Mouse (Mus musculus) CD8-positive naive resting alpha-beta T cell, adult 2 months (primary cell): ENCODE measurements around the gene Ddr2.
A peak's percentile ranks its signal among the peaks of the same experiment; 100 is the strongest.
"Not testable (repeated sequence)": the region's sequence is repeated elsewhere in the genome, so short reads cannot be mapped to it uniquely, and the experiment has no call there.

ENCODE experiments used
- DNase-seq, 2 experiments: peaks; one replicate each; pipeline ENCODE4 v3.0.0; 2022; ENCODE audit warnings: low read depth in 2 of 2, low spot score in 2 of 2

Ddr2 gene

DNA sequence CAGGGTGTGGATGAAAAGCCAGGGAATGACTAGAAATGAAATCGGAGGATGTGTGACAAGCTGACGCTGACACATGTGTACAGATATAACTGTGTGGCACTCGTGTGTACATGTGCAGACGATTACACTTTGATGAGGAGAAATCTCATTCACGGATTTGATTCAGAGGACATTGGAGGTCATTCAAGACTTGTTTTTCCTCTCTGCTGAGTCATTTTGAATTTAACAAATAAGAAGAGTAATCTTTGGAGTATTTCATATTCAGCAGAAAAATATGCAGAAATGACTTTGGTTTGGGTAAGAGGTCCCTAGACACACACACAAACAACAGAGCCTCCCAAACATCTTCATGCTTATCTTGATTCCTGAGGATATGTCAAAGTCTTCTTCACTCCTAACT is 67.6 kb downstream of the Ddr2 start:
- DNase-seq: no peak

DNA sequence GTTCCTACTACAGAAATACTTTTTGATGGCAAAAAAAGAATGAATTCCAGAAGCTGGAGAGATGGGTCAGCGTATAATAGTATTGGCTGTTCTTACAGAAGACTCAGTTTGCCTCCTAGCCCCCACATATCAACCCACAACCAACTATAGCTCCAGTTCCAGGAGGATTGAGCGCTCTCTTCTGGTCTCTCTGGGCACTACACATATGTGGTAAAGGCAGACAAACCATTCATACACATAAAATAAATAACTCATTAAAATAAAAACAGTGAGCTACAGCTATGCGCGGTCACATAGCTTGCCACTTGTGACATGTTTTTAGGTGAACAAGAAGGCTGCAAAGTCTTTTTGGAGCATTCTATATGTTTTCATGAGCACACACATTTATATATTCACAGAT is 71.2 kb downstream of the Ddr2 start:
- DNase-seq: no peak

GRCm38 (mm10) chr1:170035575-170035974 is 75.0 kb downstream of the Ddr2 start:
- no peak for DNase-seq

- DNase-seq: no peak
Measured at GRCm38 (mm10) chr1:170034961-170035360, 75.6 kb downstream of the Ddr2 start.

DNA sequence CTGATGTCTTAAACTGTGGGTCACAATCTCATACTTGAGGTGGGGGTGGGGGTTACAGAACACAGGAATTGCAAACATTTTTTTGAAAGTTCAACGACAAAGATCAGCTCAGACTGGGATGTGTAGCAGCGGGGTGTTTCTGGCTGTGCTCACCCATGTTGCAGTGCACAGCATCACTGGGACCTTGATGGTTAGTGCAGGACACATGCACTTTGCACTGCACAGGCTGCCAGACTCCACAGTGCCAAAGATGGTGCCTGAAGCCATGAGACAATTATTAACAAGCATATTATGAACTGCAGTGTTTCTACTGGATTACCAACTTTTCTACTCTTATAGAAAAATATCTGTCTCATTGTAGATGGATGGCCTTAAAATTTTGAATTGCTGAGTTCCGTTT is 78.9 kb downstream of the Ddr2 start:
- DNase-seq: no peak

DNA sequence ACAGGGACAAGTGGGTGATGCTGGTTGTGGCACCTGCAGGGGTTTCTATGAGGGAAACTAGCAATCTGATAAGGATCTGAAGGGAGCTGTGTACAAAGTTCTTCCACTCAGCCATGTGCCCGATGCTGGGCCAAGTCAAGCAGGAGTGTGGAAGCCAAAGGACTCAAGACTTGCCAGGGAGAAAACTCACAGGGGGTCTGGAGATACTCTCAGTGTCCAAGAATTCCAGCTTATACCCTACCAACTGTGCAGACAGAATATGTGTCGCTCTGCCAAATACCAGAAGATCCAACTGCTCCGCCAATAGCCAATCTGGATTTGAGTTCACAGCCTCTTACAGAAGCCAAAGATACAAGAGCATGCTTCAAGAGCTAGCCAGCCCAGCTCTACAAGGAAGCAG is 95.8 kb downstream of the Ddr2 start:
- DNase-seq: no peak

DNA sequence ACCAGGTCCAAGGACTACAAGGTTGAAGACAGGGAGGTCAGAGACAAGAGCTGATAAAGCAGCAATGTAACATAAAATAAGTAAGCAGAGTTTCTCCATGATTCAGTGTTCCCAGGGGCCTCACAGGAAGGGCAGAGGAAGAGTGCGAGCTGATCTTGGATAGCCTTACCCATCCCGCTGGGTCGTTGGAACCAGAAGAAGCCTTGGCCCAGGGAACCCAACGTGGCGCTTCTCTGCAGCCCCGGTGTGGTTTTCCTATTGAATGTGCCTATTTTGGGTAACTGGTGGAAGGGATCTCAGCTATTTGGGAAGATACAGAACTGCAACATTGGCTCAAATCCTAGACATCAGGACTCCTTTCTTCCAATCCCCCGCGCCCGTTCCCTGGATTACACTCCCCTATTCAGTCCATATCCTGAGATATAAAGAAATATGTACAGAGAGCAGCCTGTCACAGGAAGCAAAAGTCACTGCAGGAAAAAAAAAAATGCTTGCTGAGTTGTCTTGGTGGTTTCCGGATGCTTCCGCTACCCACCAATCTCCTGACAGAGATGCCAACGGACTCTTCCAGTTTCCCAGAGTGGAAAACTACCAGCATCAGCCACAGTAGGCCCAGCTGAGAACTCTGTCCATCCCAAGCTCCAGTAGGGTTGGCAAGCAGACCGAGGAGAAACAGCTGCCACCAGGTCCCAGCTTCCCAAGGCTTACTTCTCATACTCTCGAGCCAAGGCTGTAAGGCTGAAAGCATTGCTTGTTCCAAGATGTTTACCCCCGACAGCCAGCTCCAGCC is 99.7 kb downstream of the Ddr2 start:
- DNase-seq: no peak

DNA sequence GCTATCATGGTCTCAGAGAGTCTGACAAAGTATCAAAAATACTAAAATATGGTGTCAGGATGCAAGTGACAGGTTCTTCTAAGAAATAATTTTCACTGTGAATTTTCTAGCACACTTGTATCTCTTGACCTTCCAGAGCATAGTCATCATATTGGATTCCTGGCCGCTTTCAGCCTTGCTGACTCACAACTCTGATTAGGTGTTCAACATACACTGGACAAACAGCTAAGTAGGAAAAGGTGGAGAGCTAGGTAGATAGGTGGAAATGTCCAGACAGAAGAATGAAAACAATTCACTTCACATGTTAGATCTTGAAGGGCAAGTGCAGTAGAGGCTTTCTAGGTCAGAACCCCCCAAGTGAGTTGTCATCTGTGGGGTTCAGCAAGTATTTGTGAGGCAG is 101.3 kb downstream of the Ddr2 start:
- no peak for DNase-seq

GRCm38 (mm10) chr1:170008432-170009220 is 101.9 kb downstream of the Ddr2 start:
- DNase-seq: no peak

DNA sequence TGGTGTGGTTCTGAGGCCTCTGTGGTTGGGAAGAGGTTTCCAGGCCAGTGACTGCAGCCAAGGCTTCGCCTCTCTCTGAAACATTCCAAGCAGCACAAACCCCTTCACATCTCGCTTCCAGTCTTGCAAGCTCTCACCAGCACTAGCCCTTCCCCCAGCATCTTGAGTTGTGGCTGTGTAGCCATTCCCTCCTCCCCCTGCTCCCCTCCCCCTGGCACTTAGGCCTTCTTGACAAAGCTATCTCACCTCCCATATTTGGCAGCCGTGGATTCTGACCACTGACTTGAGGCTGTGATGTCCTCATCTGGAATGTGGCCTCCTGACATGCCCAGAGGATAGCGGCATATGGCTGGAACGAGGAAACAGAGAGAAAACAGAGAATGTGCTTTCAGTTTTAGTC is 104.0 kb downstream of the Ddr2 start:
- DNase-seq: no peak

DNA sequence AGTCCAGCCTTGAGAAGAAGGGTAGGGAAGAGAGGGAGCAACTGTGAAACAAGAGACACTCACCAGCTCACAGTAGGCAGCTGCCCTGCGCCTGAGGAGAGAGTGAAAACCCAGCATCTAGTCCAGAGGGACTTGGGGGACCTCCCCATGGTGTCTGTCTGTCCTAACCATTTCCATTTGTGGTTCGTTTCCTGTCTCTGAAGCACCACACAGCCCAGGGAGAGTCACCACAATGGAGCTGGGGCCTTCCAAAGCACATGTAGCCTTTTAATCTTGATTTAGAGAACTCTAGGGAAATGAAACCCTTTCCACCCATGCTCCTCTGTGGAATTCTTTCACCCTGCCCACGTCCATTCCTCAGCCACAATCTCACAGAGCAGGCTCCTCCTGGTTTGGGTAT is 105.3 kb downstream of the Ddr2 start:
- DNase-seq: no peak

- DNase-seq: not testable (repeated sequence)
Measured at GRCm38 (mm10) chr1:169993901-169994300, 116.7 kb downstream of the Ddr2 start.

DNA sequence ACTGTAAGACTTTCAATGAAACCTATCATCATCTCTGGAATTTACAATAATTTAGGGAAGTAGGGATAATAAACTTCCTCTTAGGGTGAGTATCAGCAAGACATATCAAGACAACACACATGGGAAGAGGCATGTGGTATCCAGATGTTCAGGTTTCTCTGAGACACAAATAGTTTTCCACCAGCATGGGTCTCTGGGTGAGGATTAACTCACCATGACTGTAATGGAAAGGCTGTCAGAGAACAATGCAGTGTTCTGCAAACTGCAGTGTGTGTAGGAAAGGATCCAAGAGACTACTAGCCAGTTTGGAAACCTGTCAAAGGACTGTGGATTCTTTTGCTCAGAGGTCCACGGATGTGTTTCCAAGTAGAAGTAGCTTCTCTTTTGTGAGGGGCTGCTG is 124.4 kb downstream of the Ddr2 start:
- DNase-seq: no peak

GRCm38 (mm10) chr1:169977621-169978020 is 132.9 kb downstream of the Ddr2 start:
- DNase-seq: no peak

- DNase-seq: no peak
Measured at GRCm38 (mm10) chr1:169971998-169972397, 138.6 kb downstream of the Ddr2 start.

DNA sequence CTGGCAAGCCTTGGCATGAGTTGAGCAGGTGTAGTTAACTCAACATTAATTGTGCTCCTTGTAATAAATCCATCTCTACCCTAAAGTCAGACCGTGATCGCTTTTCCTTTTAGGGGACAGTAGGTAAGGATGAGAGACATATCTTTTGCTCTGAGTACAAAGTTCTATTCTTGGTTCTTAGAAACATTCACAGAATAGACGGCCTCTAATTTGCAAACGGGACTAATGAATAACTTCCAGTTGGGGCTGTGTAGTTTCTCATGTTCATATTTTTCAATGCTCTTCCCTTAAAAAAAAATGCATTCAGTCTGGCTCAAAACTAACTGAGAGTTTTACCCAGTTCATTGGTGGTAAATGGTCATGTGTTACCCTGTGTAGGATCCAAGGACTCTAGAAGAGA is 139.6 kb downstream of the Ddr2 start:
- DNase-seq: no peak

DNA sequence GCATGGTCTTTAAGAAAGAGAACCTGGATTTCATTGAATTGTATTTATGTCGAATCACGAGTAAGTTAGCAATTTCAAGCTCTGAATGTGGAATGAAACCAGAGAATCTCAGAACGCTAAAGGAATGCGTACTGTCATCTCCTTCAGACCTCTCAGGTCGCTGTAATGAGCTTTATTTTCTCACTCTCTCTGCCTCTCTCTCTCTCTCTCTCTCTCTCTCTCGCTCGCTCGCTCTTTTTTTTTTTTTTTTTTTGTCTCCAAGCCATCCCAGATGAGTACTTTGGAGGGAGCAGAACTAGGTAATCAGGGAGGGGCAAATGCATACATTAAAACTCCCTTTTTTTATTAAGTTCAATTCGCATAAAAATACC is 141.1 kb downstream of the Ddr2 start:
- no peak for DNase-seq

DNA sequence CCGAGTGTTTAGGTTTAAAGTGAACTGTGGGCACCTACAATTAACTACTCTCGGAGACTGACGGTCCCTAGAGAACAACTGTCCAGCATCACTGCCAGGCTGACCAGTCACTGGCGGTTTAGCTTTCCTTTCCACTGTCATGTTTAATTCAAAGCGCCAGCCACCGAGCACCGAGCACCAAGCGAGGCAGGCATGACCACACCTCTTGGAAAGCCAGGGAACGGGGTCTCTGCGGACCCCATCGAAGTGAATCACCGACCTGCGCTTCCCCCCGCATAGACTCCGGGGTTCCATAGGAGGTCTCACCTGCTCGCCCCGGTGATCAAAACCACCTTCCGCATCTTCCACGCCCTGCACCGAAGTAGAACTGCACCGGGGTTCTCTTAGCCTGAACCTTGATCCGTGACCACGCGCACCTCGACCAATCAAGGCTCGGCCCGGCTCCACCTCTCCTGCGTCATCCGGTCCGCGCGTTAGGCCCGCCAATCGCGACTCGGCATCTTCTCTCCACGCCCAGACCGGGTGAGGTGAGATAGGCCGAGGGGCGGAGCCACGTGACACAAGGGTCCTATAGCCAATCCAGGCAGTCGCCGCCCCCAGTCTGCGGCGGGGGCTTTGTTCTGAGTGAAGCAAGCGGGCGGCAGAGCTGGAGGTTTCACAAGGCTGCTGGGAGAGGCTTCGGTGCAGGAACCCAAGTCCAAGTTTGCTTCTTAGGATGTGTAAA is 141.6 kb downstream of the Ddr2 start, which contains the start of gene Hsd17b7:
Gene Hsd17b7 (minus strand): TSS at position 450 of the 724 bp plus-strand sequence.
- peak; percentile 95 to 97 for DNase-seq

DNA sequence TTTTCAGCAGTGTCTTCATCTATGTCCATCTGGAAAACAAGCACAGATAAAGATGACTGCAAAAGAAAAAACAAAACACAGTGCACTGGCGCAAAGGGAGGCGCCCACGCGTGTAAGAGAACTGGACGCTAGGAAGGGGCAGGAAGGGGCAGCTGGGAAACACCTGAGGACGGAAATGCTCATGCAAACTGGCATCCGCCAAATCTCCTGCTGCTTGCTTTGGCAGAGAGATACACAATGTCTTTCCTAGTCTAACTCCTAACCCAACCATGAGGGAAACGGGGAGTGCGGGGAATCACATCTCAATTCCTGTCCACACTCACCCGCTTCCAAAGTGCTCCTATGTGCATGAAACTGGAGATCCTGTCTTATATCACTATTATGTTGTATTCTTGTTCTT is 157.5 kb downstream of the Ddr2 start:
- no peak for DNase-seq

GRCm38 (mm10) chr1:169952636-169953035 is 157.9 kb downstream of the Ddr2 start:
- DNase-seq: no peak

DNA sequence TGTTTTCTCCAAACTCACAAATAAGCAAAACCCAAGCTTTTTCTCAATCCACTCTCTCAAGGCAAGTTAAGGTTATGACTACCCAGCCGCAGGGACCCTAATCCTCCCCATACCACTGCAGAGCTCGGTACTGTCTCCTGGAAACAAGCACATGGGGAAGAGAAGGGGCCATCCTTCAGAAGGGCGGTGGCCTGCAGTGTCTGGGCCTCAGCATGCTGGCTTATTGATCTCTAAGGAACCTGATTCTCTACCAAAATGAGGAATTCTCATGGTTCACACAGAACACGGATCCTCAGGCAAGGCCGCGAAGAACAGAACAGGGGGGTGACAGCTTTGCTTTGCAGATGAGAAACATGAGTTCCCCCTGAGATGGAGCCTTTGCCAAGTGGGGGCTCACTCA is 159.0 kb downstream of the Ddr2 start:
- DNase-seq: no peak

DNA sequence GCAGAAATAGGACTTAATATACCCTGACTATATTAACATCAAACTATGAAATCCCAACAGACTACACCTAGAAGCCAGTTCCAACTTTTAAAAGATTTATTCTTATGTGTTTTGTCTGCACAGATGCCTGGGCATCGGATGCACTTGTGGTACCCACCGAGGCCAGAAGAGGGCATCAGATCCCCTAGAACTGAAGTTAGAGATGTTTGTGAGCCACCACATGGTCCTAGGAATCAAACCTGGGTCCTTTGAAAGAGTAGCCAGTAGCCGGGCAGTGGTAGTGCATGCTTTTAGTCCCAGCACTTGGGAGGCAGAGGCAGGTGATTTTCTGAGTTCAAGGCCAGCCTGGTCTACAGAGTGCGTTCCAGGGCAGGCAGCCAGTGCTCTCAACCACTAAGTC is 159.9 kb downstream of the Ddr2 start:
- DNase-seq: no peak
